Mouse (Mus musculus) intestine, embryonic 14.5 days (tissue): ENCODE results near the gene Adprm. TPM values are rescaled to one million over a fixed set of nuclear protein-coding genes. Genes with fewer than 3 reads are reported as not detected.

Experiments
- ATAC-seq: fragments of 200-750 bp; cut with Nextera tagmentation; replicated peaks from 2 replicates; pipeline ENCODE4 v1.8.0; 2017; ENCODE audit warnings: low read depth, moderate number of reproducible peaks, moderate TSS enrichment, moderate library complexity; ENCODE audit not compliant: low FRiP score, low TSS enrichment
- DNase-seq: peaks from one replicate; pipeline ENCODE4 v3.0.0-alpha.2; 2018; ENCODE audit warnings: low spot score
- H3K27ac ChIP-seq: fragments of 300-500 bp; sonication (generic); 2 replicates; pipeline ENCODE4 v1.5.1; 2014; ENCODE audit warnings: low read depth, mild to moderate bottlenecking, control low read depth
- H3K27me3 ChIP-seq: fragments of 300-500 bp; sonication (generic); replicated peaks from 2 replicates; pipeline ENCODE4 v1.6.1; 2014; ENCODE audit warnings: low read length, control low read depth; ENCODE audit not compliant: control insufficient read depth, insufficient read depth
- H3K36me3 ChIP-seq: fragments of 300-500 bp; sonication (generic); 2 replicates; pipeline ENCODE4 v1.6.1; 2014; ENCODE audit warnings: low read length, control low read depth; ENCODE audit not compliant: control insufficient read depth, insufficient read depth
- H3K4me1 ChIP-seq: fragments of 300-500 bp; sonication (generic); replicated peaks from 2 replicates; pipeline ENCODE4 v1.6.1; 2014; ENCODE audit warnings: low read length, control low read depth, mixed read lengths; ENCODE audit not compliant: control insufficient read depth, insufficient read depth
- H3K4me2 ChIP-seq: fragments of 300-500 bp; sonication (generic); 2 replicates; pipeline ENCODE4 v1.6.1; 2014; ENCODE audit warnings: low read length
- H3K4me3 ChIP-seq: fragments of 300-500 bp; sonication (generic); 2 replicates; pipeline ENCODE4 v1.5.1; 2014; ENCODE audit warnings: low read depth, low read length, control low read depth, mixed read lengths
- H3K9ac ChIP-seq: fragments of 300-500 bp; sonication (generic); 2 replicates; pipeline ENCODE4 v1.6.1; 2014; ENCODE audit warnings: mild to moderate bottlenecking, low read length
- H3K9me3 ChIP-seq: fragments of 300-500 bp; sonication (generic); 2 replicates; pipeline ENCODE4 v1.6.1; 2016; ENCODE audit warnings: low read length, control low read depth; ENCODE audit not compliant: control insufficient read depth
- WGBS: fragments of 180-500 bp; shearing (Covaris S2); extraction: QIAGEN DNeasy Blood & Tissue Kit; methylation state at CpG from one replicate; pipeline ENCODE4 v1.1.7; 2014; 5-methylcytosine and 5-hydroxymethylcytosine counted together
- polyA plus RNA-seq: library from polyadenylated mRNA; unstranded; fragments of >200 nt; fragmentation: Nextera tagmentation; extraction: Ambion mirVana; gene quantifications from 2 replicates; pipeline ENCODE4 v1.2.1, GENCODE M21; 2014

Gene Adprm
- polyA plus RNA-seq, 1 experiment from 2014 or later = 25.3 TPM

DNA sequence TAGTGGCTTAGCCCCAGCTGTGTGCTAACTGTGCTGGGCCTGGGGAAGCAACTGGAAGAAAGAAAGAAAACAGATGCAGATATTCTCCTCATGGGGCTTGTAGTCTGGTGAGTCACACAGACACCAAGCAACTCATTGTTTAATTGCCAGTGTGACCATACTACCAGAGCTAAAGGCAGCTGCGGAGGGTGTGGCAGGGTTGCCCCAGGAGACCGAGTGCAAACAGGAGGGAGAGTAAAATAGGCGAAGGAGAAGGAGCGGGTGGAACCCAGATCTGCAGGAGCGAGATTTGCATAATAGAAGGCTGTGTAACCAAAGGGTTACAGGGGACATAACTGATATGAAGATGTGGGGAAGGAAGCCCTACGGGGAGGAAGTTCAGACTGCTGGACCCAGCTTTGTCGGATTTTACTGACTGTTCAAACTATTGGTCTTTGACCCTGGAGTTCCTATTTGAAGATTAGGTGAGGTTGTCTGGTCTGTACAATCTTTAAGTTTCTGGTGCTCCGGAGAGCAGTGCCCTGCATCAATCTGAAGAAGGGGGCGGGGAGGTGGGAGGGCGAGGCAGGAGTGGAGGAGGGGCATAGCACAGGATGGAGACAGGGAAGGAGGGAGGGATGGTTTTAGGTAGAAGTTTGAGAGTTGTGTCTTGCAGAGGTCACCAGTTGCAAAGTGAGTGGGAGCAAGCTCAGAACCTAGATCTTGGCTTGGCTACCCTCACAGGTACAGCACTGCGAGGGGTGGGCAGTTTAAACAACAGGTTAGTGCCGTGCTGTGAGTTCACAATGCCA is 34.4 kb downstream of the Adprm start:
- Histone ChIP-seq H3K9me3 (no peaks in the 10 kb centered on the region), H3K36me3 (no peaks in the 10 kb centered on the region), H3K4me2 (peak overlapping the region; percentile 37), H3K27me3 (no peaks in the 10 kb centered on the region), H3K4me3 (no peak overlapping the region), H3K4me1 (peaks cover 21% of the 10 kb centered on the region; the same call in 1 of the 2 replicates), H3K9ac (no peak overlapping the region), H3K27ac (peak overlapping the region; percentile 59; the same call in 1 of the 2 replicates)
- WGBS = 7% methylated on average over 12 of the region's 12 CpGs
- DNase-seq (peak; percentile 63), ATAC-seq (peak; percentile 79)

DNA sequence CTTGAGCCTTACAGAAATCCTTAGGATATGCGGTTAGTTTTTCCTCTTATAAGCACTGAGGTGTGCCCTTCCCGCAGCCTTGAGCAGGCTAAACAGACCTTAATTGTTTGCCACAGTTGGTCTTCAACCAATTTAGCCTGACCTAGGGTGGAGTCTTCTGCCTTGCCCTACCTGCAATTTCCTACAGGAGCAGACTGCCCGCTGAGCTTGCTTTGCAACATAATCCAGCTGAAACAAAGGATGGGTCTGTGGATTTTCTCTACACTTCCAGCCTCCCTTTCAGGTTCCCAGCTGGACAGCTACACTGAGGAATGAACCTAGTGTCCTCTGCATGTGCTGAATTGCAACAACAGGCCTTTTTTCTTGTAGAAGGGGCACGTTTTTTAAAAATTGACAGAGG is 40.8 kb downstream of the Adprm start:
- peaks cover 9% of the 10 kb centered on the region for H3K4me1 ChIP-seq
- no peaks in the 10 kb centered on the region for H3K27me3 ChIP-seq
- DNase-seq = no peak
- H3K9ac ChIP-seq = no peak overlapping the region
- no peaks in the 10 kb centered on the region for H3K9me3 ChIP-seq
- H3K4me2 ChIP-seq = no peak overlapping the region
- H3K36me3 ChIP-seq = no peaks in the 10 kb centered on the region
- WGBS = 53% methylated on average over 4 of the region's 4 CpGs
- H3K27ac ChIP-seq = no peak overlapping the region
- no peak for ATAC-seq
- no peak overlapping the region for H3K4me3 ChIP-seq

DNA sequence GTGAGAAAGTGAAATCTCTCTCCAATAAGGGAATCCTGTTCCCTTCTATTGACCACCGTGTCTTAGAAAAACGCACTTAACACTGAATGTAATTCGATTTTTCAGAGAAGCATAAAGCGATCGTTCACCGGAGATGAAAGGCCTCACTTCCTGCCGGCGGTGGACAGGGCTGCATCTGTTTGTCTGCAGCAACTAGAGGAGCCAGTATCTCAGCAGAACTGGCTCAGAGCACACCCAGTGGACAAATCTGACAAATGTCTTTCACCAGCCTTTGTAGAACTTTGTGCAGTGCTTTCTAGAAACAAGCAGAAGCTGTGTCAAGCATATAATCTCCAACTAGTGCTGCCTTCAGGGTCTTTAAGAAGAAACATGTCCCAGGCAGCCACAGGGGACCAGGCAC is 42.0 kb downstream of the Adprm start:
- Histone ChIP-seq H3K9ac (no peak overlapping the region), H3K4me3 (no peak overlapping the region), H3K9me3 (no peaks in the 10 kb centered on the region), H3K36me3 (no peaks in the 10 kb centered on the region), H3K4me2 (peak overlapping the region; percentile 29), H3K27me3 (no peaks in the 10 kb centered on the region), H3K27ac (peak overlapping the region; percentile 67), H3K4me1 (peaks cover 9% of the 10 kb centered on the region)
- DNase-seq (no peak), ATAC-seq (no peak)
- WGBS = 5% methylated on average over 8 of the region's 8 CpGs

DNA sequence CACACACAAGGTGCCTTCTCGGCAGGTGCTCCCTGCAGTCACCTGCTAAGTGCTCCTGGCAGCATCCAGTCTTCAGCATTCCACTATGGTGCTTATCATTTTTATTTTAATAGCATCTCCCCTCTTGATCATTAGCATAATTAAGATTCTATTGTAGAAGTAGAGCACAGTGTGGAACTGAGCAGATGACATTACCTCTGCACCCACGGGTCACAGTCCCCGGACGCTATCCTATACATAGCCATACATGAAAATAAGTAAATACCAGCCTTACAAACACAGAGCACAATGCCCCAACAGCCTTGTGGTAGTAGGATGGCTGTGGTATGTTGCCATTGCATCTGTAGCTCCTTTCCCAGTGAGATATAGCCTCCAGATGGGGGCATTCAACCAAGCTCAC is 43.9 kb downstream of the Adprm start:
- Histone ChIP-seq H3K9ac (no peak overlapping the region), H3K4me2 (no peak overlapping the region), H3K27me3 (no peaks in the 10 kb centered on the region), H3K36me3 (no peaks in the 10 kb centered on the region), H3K4me1 (peaks cover 9% of the 10 kb centered on the region), H3K27ac (no peak overlapping the region; the same call in 1 of the 2 replicates), H3K4me3 (no peak overlapping the region), H3K9me3 (no peaks in the 10 kb centered on the region)
- DNase-seq (no peak), ATAC-seq (no peak)
- 91% methylated on average over 4 of the region's 4 CpGs for WGBS

DNA sequence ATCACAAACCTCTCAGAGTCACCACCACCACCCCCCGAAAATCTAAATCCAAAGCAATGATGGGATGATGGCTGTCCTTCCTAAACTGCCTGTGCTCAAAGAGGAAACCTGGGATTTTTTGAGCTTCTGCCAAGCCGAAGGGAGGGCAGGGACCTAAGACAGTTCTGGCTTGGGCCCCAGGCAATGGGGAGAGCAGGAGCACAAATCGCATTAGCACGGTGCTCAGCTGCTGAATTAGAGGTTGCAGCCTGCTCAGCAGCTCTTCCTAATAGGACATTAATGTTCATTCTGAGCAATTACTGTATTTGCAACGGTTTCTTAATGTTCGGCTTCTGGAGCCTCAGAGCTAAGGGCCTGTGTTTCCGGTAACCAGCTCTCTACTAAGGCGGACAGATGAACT is 44.4 kb downstream of the Adprm start:
- 78% methylated on average over 8 of the region's 8 CpGs for WGBS
- Histone ChIP-seq H3K9me3 (no peaks in the 10 kb centered on the region), H3K4me2 (no peak overlapping the region), H3K4me1 (peaks cover 9% of the 10 kb centered on the region), H3K27me3 (no peaks in the 10 kb centered on the region), H3K4me3 (no peak overlapping the region), H3K36me3 (no peaks in the 10 kb centered on the region), H3K27ac (no peak overlapping the region), H3K9ac (no peak overlapping the region)
- DNase-seq (no peak), ATAC-seq (no peak)

DNA sequence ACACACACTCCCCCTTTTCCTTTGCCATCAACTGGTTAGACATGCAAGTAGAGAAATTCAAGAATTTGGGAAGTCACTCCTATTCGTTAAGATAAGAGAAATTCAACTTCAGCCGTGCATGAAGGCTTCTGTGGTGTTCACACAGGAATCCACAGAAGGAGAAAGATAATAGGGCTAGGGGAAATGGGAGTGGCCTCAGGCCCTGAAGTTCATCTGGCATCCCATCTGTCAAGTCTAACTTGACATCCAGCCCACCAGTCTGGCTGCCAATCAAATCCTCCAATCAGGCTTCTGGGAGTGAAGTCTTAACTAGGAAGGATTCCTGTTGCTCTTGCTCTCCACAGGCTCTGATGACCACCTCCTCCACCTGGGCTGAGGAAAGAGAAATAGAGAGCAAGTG is 49.5 kb downstream of the Adprm start:
- Histone ChIP-seq H3K4me1 (no peaks in the 10 kb centered on the region; the same call in 1 of the 2 replicates), H3K9ac (no peak overlapping the region), H3K27me3 (no peaks in the 10 kb centered on the region), H3K27ac (no peak overlapping the region), H3K36me3 (no peaks in the 10 kb centered on the region), H3K4me2 (no peak overlapping the region), H3K9me3 (no peaks in the 10 kb centered on the region), H3K4me3 (no peak overlapping the region)
- ATAC-seq (no peak), DNase-seq (no peak)
- 61% methylated on average over 2 of the region's 2 CpGs for WGBS

DNA sequence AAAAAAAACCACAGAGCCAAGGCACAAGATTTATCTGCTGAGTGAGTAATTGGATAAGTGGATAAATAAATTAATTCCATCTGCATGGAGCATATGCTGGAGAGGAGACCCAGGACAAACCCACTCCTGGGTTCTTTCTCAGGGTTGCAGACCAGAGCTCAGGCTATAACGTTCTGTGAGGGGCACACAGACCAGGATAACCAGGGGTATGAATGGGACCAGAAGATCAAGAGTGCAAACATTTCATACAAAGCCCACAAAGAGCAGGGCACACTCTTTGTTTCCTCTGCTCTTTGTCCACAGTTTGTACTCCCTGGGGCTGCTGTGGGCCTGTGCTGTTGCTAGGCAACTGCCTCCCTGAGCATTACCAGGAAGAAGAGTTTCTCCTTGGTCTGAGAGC is 50.7 kb downstream of the Adprm start:
- 45% methylated on average over 1 of the region's 1 CpGs for WGBS
- DNase-seq = no peak

DNA sequence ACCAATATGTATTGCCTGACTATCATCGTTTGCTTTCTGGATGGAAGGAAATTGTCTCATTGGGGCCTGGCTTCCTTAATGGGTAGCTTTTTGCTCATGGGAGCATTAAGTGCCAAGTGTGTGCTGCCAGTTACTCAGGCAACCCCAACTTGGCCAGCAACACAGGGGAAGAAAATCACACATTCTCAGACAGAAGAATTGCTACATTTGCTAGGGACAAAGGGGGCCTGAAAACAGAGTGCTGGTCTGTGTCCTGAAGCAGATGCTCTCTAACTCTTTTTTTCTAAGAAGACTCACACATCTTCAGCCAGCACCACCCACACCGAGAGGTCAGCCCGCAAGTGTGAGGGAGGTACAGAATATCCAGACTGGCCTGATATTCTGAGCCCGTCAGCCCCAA is 51.7 kb downstream of the Adprm start:
- Histone ChIP-seq H3K4me3 (no peak overlapping the region), H3K4me1 (no peaks in the 10 kb centered on the region; the same call in 1 of the 2 replicates), H3K36me3 (no peaks in the 10 kb centered on the region), H3K9me3 (no peaks in the 10 kb centered on the region), H3K4me2 (no peak overlapping the region), H3K27me3 (no peaks in the 10 kb centered on the region), H3K27ac (peak overlapping the region; percentile 22; the same call in 1 of the 2 replicates), H3K9ac (no peak overlapping the region)
- no peak for DNase-seq
- WGBS = 77% methylated on average over 4 of the region's 4 CpGs
- ATAC-seq = no peak

More for the DNA sequence above, 50.7 kb downstream of the Adprm start:
- no peak for ATAC-seq
- no peaks in the 10 kb centered on the region for H3K9me3 ChIP-seq
- no peaks in the 10 kb centered on the region for H3K36me3 ChIP-seq
- no peak overlapping the region for H3K4me3 ChIP-seq
- H3K27me3 ChIP-seq = no peaks in the 10 kb centered on the region
- no peak overlapping the region for H3K4me2 ChIP-seq
- no peak overlapping the region; the same call in 1 of the 2 replicates for H3K27ac ChIP-seq
- no peak overlapping the region for H3K9ac ChIP-seq
- no peaks in the 10 kb centered on the region; the same call in 1 of the 2 replicates for H3K4me1 ChIP-seq
